Mouse (Mus musculus) heart, adult 2 months (tissue): ENCODE measurements around the gene Slf2.

Experiments
- CTCF ChIP-seq: fragments of 200-600 bp; IDR thresholded peaks from 2 replicates; pipeline ENCODE4 v1.8.1; 2022; ENCODE audit warnings: antibody characterized with exemption, mild to moderate bottlenecking, moderate library complexity
- POLR2A ChIP-seq: fragments of 200-500 bp; IDR thresholded peaks from 2 replicates; pipeline ENCODE4 v1.6.1; 2011; ENCODE audit warnings: mild to moderate bottlenecking, low read depth, low read length, control low read depth; ENCODE audit not compliant: insufficient read depth

- TF ChIP-seq CTCF: no peak
- no peak for TF ChIP-seq POLR2A
These were observed 79.7 kb downstream of the Slf2 start for GRCm38 (mm10) chr19:45010646-45011045.
